Mouse (Mus musculus) lung, postnatal 4 days (tissue): ENCODE measurements around the gene Mrpl4.
"Not testable (repeated sequence)": the region's sequence is repeated elsewhere in the genome, so short reads cannot be mapped to it uniquely, and the experiment has no call there.

Experiments used
- DNase-seq, 2 experiments: peaks; one replicate each; pipeline ENCODE4 v3.0.0; 2021

Gene Mrpl4

DNA sequence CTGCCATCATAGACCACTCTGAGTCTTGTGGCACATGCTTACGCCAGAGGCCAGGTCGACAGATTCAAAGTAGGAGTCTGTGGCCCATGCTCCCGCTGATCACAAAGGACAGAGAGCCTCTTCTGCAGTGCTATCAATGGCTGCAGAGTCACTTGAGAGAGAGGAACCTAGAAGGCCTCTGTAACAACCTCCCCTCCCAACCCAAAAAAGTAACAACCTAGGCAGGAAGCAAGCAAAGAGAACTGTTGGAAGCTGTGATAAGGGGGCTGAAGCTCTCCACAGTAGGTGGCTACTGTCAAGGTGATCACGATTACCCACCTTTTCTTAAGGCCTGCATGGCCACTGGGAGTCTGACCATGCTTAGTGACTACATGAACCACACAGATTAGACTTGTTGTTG is 41.0 kb downstream of the Mrpl4 start:
- DNase-seq: no peak

GRCm38 (mm10) chr9:21044785-21045184 is 42.2 kb downstream of the Mrpl4 start:
- not testable (repeated sequence) for DNase-seq

GRCm38 (mm10) chr9:21045235-21045634 is 42.7 kb downstream of the Mrpl4 start:
- no peak for DNase-seq

GRCm38 (mm10) chr9:21051578-21051977 is 49.0 kb downstream of the Mrpl4 start:
- DNase-seq: no peak
